Mouse (Mus musculus): ENCODE measurements around the gene Cep95. TPM values are rescaled to one million over a fixed set of nuclear protein-coding genes. Genes with fewer than 3 reads are reported as not detected.
"Not testable (repeated sequence)": the region's sequence is repeated elsewhere in the genome, so short reads cannot be mapped to it uniquely, and the experiment has no call there.

Cep95 gene
- polyA plus RNA-seq, 1 experiment from 2014 or later = 12.7 TPM

GRCm38 (mm10) chr11:106780089-106780425, 9.0 kb upstream of the Cep95 start:
- H3K27me3 ChIP-seq (ENCODE audit: insufficient read depth, low read length) = no peaks in the 10 kb centered on the region
- ATAC-seq (replicated peaks; ENCODE audit: low FRiP score, low read depth) (no peak), DNase-seq (ENCODE audit: low spot score) (no peak)
- H3K27ac ChIP-seq = peak overlapping the region; percentile 96
- H3K4me3 ChIP-seq (replicated peaks; ENCODE audit: low read depth, low read length) = no peak overlapping the region
- H3K9me3 ChIP-seq (replicated peaks; ENCODE audit: low read length) = no peaks in the 10 kb centered on the region
- H3K4me2 ChIP-seq (ENCODE audit: low read length) = peak overlapping the region; percentile 79
- WGBS = 62% methylated on average over 4 of the region's 4 CpGs
- no peak overlapping the region for H3K9ac ChIP-seq (ENCODE audit: low read depth, low read length)
- H3K4me1 ChIP-seq (replicated peaks; ENCODE audit: insufficient read depth, low read length) = no peaks in the 10 kb centered on the region
- no peak for TF ChIP-seq CTCF (IDR thresholded peaks at IDR 0.05; ENCODE audit: low read depth)
- peaks cover 39% of the 10 kb centered on the region for H3K36me3 ChIP-seq (ENCODE audit: insufficient read depth, low read length)

- Histone ChIP-seq H3K9me3 (replicated peaks; ENCODE audit: low read length) (no peaks in the 10 kb centered on the region), H3K36me3 (ENCODE audit: insufficient read depth, low read length) (peaks cover 39% of the 10 kb centered on the region), H3K4me2 (ENCODE audit: low read length) (no peak overlapping the region), H3K27ac (0 out of 2 replicates have a peak overlapping the region, but pooled peaks have one; percentile 20), H3K4me3 (replicated peaks; ENCODE audit: low read depth, low read length) (no peak overlapping the region), H3K9ac (ENCODE audit: low read depth, low read length) (no peak overlapping the region), H3K27me3 (ENCODE audit: insufficient read depth, low read length) (no peaks in the 10 kb centered on the region), H3K4me1 (replicated peaks; ENCODE audit: insufficient read depth, low read length) (no peaks in the 10 kb centered on the region)
- ATAC-seq (replicated peaks; ENCODE audit: low FRiP score, low read depth) (no peak), DNase-seq (ENCODE audit: low spot score) (no peak)
- TF ChIP-seq CTCF (IDR thresholded peaks at IDR 0.05; ENCODE audit: low read depth) = no peak
- 78% methylated on average over 6 of the region's 6 CpGs for WGBS
Measured at GRCm38 (mm10) chr11:106780590-106781220, 8.3 kb upstream of the Cep95 start.

GRCm38 (mm10) chr11:106782271-106782670, 6.8 kb upstream of the Cep95 start:
- not testable (repeated sequence) for H3K4me2 ChIP-seq (ENCODE audit: low read length); ATAC-seq (replicated peaks; ENCODE audit: low FRiP score, low read depth); H3K4me3 ChIP-seq (replicated peaks; ENCODE audit: low read depth, low read length); H3K27ac ChIP-seq; H3K4me1 ChIP-seq (replicated peaks; ENCODE audit: insufficient read depth, low read length); DNase-seq (ENCODE audit: low spot score); H3K27me3 ChIP-seq (ENCODE audit: insufficient read depth, low read length); H3K9me3 ChIP-seq (replicated peaks; ENCODE audit: low read length); H3K9ac ChIP-seq (ENCODE audit: low read depth, low read length)
- 85% methylated on average over 7 of the region's 7 CpGs for WGBS
- H3K36me3 ChIP-seq (ENCODE audit: insufficient read depth, low read length) = peaks cover 41% of the 10 kb centered on the region

- DNase-seq (ENCODE audit: low spot score) (no peak), ATAC-seq (replicated peaks; ENCODE audit: low FRiP score, low read depth) (no peak)
- TF ChIP-seq CTCF (IDR thresholded peaks at IDR 0.05; ENCODE audit: low read depth) = no peak
- H3K4me3 ChIP-seq (replicated peaks; ENCODE audit: low read depth, low read length) = no peak overlapping the region
- H3K27ac ChIP-seq = no peak overlapping the region
- H3K9ac ChIP-seq (ENCODE audit: low read depth, low read length) = no peak overlapping the region
- no peak overlapping the region for H3K4me2 ChIP-seq (ENCODE audit: low read length)
- H3K9me3 ChIP-seq (replicated peaks; ENCODE audit: low read length) = no peaks in the 10 kb centered on the region
- 73% methylated on average over 9 of the region's 9 CpGs for WGBS
- H3K27me3 ChIP-seq (ENCODE audit: insufficient read depth, low read length) = no peaks in the 10 kb centered on the region
- peaks cover 41% of the 10 kb centered on the region for H3K36me3 ChIP-seq (ENCODE audit: insufficient read depth, low read length)
- no peaks in the 10 kb centered on the region for H3K4me1 ChIP-seq (replicated peaks; ENCODE audit: insufficient read depth, low read length)
Measured at GRCm38 (mm10) chr11:106782841-106783764, 5.9 kb upstream of the Cep95 start.

- 84% methylated on average over 2 of the region's 2 CpGs for WGBS
- Histone ChIP-seq H3K27ac (no peak overlapping the region), H3K9me3 (replicated peaks; ENCODE audit: low read length) (no peaks in the 10 kb centered on the region), H3K4me2 (ENCODE audit: low read length) (no peak overlapping the region), H3K9ac (ENCODE audit: low read depth, low read length) (no peak overlapping the region), H3K4me1 (replicated peaks; ENCODE audit: insufficient read depth, low read length) (no peaks in the 10 kb centered on the region), H3K36me3 (ENCODE audit: insufficient read depth, low read length) (peaks cover 41% of the 10 kb centered on the region), H3K4me3 (replicated peaks; ENCODE audit: low read depth, low read length) (no peak overlapping the region), H3K27me3 (ENCODE audit: insufficient read depth, low read length) (no peaks in the 10 kb centered on the region)
- TF ChIP-seq CTCF (IDR thresholded peaks at IDR 0.05; ENCODE audit: low read depth) = no peak
- no peak for ATAC-seq (replicated peaks; ENCODE audit: low FRiP score, low read depth)
- no peak for DNase-seq (ENCODE audit: low spot score)
Measured at GRCm38 (mm10) chr11:106784476-106784875, 4.6 kb upstream of the Cep95 start.

GRCm38 (mm10) chr11:106785043-106785442, 4.0 kb upstream of the Cep95 start:
- TF ChIP-seq CTCF (IDR thresholded peaks at IDR 0.05; ENCODE audit: low read depth) = no peak
- no peaks in the 10 kb centered on the region for H3K27me3 ChIP-seq (ENCODE audit: insufficient read depth, low read length)
- H3K9ac ChIP-seq (ENCODE audit: low read depth, low read length) = no peak overlapping the region
- ATAC-seq (replicated peaks; ENCODE audit: low FRiP score, low read depth) (no peak), DNase-seq (ENCODE audit: low spot score) (no peak)
- H3K4me3 ChIP-seq (replicated peaks; ENCODE audit: low read depth, low read length) = no peak overlapping the region
- no peaks in the 10 kb centered on the region for H3K4me1 ChIP-seq (replicated peaks; ENCODE audit: insufficient read depth, low read length)
- no peaks in the 10 kb centered on the region for H3K9me3 ChIP-seq (replicated peaks; ENCODE audit: low read length)
- H3K36me3 ChIP-seq (ENCODE audit: insufficient read depth, low read length) = peaks cover 41% of the 10 kb centered on the region
- WGBS = 63% methylated on average over 1 of the region's 1 CpGs
- H3K4me2 ChIP-seq (ENCODE audit: low read length) = peak overlapping the region; percentile 66; the same call in 1 of the 2 replicates
- no peak overlapping the region for H3K27ac ChIP-seq
